Mouse (Mus musculus) lung, embryonic 15.5 days (tissue): ENCODE measurements at regions not wholly inside any gene's neighbourhood (a gene's known extent, or its start where the extent isn't known, plus 50 kb on each side); places are given as distances from the start of the nearest gene placed in this dataset.

ENCODE experiments used
- ATAC-seq: fragments of 200-750 bp; cut with Nextera tagmentation; 2 replicates; pipeline ENCODE4 v1.8.0; 2017; ENCODE audit warnings: moderate number of reproducible peaks, borderline replicate concordance; ENCODE audit not compliant: low FRiP score, low TSS enrichment; ENCODE audit errors: extremely low read depth
- H3K27ac ChIP-seq: fragments of 300-500 bp; sonication (generic); 2 replicates; pipeline ENCODE4 v1.5.1; 2015; ENCODE audit warnings: moderate library complexity, mild to moderate bottlenecking, inconsistent platforms
- H3K27me3 ChIP-seq: fragments of 300-500 bp; sonication (generic); 2 replicates; pipeline ENCODE4 v1.6.1; 2015; ENCODE audit warnings: inconsistent platforms
- H3K36me3 ChIP-seq: fragments of 300-500 bp; sonication (generic); 2 replicates; pipeline ENCODE4 v1.6.1; 2015; ENCODE audit warnings: inconsistent platforms
- H3K4me1 ChIP-seq: fragments of 300-500 bp; sonication (generic); 2 replicates; pipeline ENCODE4 v1.6.1; 2015; ENCODE audit warnings: inconsistent platforms
- H3K4me2 ChIP-seq: fragments of 300-500 bp; sonication (generic); 2 replicates; pipeline ENCODE4 v1.6.1; 2015; ENCODE audit warnings: inconsistent platforms, mild to moderate bottlenecking, moderate library complexity
- H3K4me3 ChIP-seq: fragments of 300-500 bp; sonication (generic); 2 replicates; pipeline ENCODE4 v1.5.1; 2015; ENCODE audit warnings: mild to moderate bottlenecking, inconsistent platforms
- H3K9ac ChIP-seq: fragments of 300-500 bp; sonication (generic); 2 replicates; pipeline ENCODE4 v1.6.1; 2015; ENCODE audit warnings: inconsistent platforms
- H3K9me3 ChIP-seq: fragments of 300-500 bp; sonication (generic); 2 replicates; pipeline ENCODE4 v1.6.1; 2016; ENCODE audit warnings: inconsistent platforms
- WGBS: fragments of 180-500 bp; shearing (Covaris S2); methylation state at CpG from one replicate; pipeline ENCODE4 v1.1.7; 2015; 5-methylcytosine and 5-hydroxymethylcytosine counted together

- Histone ChIP-seq H3K4me2 (no peak overlapping the region), H3K4me1 (no peaks in the 10 kb centered on the region), H3K9ac (no peak overlapping the region), H3K9me3 (no peaks in the 10 kb centered on the region), H3K36me3 (no peaks in the 10 kb centered on the region), H3K4me3 (no peak overlapping the region), H3K27ac (no peak overlapping the region), H3K27me3 (no peaks in the 10 kb centered on the region)
- WGBS = 79% methylated on average over 7 of the region's 7 CpGs
- ATAC-seq = no peak
Measured at GRCm38 (mm10) chr8:90762390-90762789, 54.8 kb downstream of the Gm19935 start.

- no peak overlapping the region for H3K4me3 ChIP-seq
- H3K36me3 ChIP-seq = no peaks in the 10 kb centered on the region
- no peak overlapping the region for H3K4me2 ChIP-seq
- no peaks in the 10 kb centered on the region for H3K4me1 ChIP-seq
- no peak overlapping the region for H3K9ac ChIP-seq
- WGBS = 90% methylated on average over 5 of the region's 5 CpGs
- no peak overlapping the region for H3K27ac ChIP-seq
- H3K27me3 ChIP-seq = no peaks in the 10 kb centered on the region
- no peak for ATAC-seq
- H3K9me3 ChIP-seq = no peaks in the 10 kb centered on the region
Measured at GRCm38 (mm10) chr8:90761947-90762346, 55.2 kb downstream of the Gm19935 start.

GRCm38 (mm10) chr8:90761446-90761845, 55.7 kb downstream of the Gm19935 start:
- H3K4me3 ChIP-seq = no peak overlapping the region
- no peaks in the 10 kb centered on the region for H3K36me3 ChIP-seq
- no peak for ATAC-seq
- 85% methylated on average over 4 of the region's 4 CpGs for WGBS
- no peaks in the 10 kb centered on the region for H3K9me3 ChIP-seq
- H3K27me3 ChIP-seq = no peaks in the 10 kb centered on the region
- H3K4me2 ChIP-seq = no peak overlapping the region
- H3K9ac ChIP-seq = no peak overlapping the region
- H3K27ac ChIP-seq = no peak overlapping the region
- no peaks in the 10 kb centered on the region for H3K4me1 ChIP-seq

GRCm38 (mm10) chr8:90759531-90759930, 57.7 kb downstream of the Gm19935 start:
- no peaks in the 10 kb centered on the region for H3K27me3 ChIP-seq
- H3K4me3 ChIP-seq = no peak overlapping the region
- ATAC-seq = no peak
- no peaks in the 10 kb centered on the region for H3K4me1 ChIP-seq
- H3K36me3 ChIP-seq = no peaks in the 10 kb centered on the region
- no peak overlapping the region for H3K4me2 ChIP-seq
- H3K9me3 ChIP-seq = no peaks in the 10 kb centered on the region
- H3K27ac ChIP-seq = no peak overlapping the region
- H3K9ac ChIP-seq = no peak overlapping the region
- WGBS = 73% methylated on average over 9 of the region's 9 CpGs

GRCm38 (mm10) chr8:90755020-90755419, 62.2 kb downstream of the Gm19935 start:
- Histone ChIP-seq H3K9me3 (no peaks in the 10 kb centered on the region), H3K27ac (no peak overlapping the region), H3K36me3 (no peaks in the 10 kb centered on the region), H3K9ac (no peak overlapping the region), H3K4me3 (no peak overlapping the region), H3K27me3 (no peaks in the 10 kb centered on the region), H3K4me2 (no peak overlapping the region), H3K4me1 (no peaks in the 10 kb centered on the region)
- WGBS = 74% methylated on average over 4 of the region's 4 CpGs
- ATAC-seq = no peak

GRCm38 (mm10) chr8:90743546-90743945, 73.6 kb downstream of the Gm19935 start:
- Histone ChIP-seq H3K4me3 (no peak overlapping the region), H3K4me1 (no peaks in the 10 kb centered on the region), H3K27me3 (no peaks in the 10 kb centered on the region), H3K4me2 (no peak overlapping the region), H3K36me3 (no peaks in the 10 kb centered on the region), H3K9me3 (no peaks in the 10 kb centered on the region), H3K9ac (no peak overlapping the region), H3K27ac (no peak overlapping the region)
- WGBS = 84% methylated on average over 2 of the region's 2 CpGs
- ATAC-seq = no peak

GRCm38 (mm10) chr8:90740963-90741733, 76.0 kb downstream of the Gm19935 start:
- no peak overlapping the region for H3K4me3 ChIP-seq
- 46% methylated on average over 9 of the region's 9 CpGs for WGBS

GRCm38 (mm10) chr8:90740302-90740962, 76.8 kb downstream of the Gm19935 start:
- no peaks in the 10 kb centered on the region for H3K27me3 ChIP-seq
- no peak for ATAC-seq
- no peaks in the 10 kb centered on the region for H3K36me3 ChIP-seq
- H3K9me3 ChIP-seq = no peaks in the 10 kb centered on the region
- H3K4me3 ChIP-seq = no peak overlapping the region
- no peak overlapping the region for H3K9ac ChIP-seq
- WGBS = 65% methylated on average over 2 of the region's 2 CpGs
- no peaks in the 10 kb centered on the region for H3K4me1 ChIP-seq
- no peak overlapping the region for H3K4me2 ChIP-seq
- no peak overlapping the region for H3K27ac ChIP-seq

More at GRCm38 (mm10) chr8:90740963-90741733, 76.0 kb downstream of the Gm19935 start:
- Histone ChIP-seq H3K27me3 (no peaks in the 10 kb centered on the region), H3K9me3 (no peaks in the 10 kb centered on the region), H3K36me3 (no peaks in the 10 kb centered on the region), H3K4me1 (no peaks in the 10 kb centered on the region), H3K27ac (no peak overlapping the region), H3K4me2 (no peak overlapping the region), H3K9ac (no peak overlapping the region)
- no peak for ATAC-seq

GRCm38 (mm10) chr8:90728011-90728410, 89.2 kb downstream of the Gm19935 start:
- H3K36me3 ChIP-seq = no peaks in the 10 kb centered on the region
- H3K4me1 ChIP-seq = no peaks in the 10 kb centered on the region
- H3K9ac ChIP-seq = no peak overlapping the region
- H3K27ac ChIP-seq = no peak overlapping the region
- no peaks in the 10 kb centered on the region for H3K27me3 ChIP-seq
- no peaks in the 10 kb centered on the region for H3K9me3 ChIP-seq
- H3K4me2 ChIP-seq = no peak overlapping the region
- H3K4me3 ChIP-seq = no peak overlapping the region
- ATAC-seq = no peak
- 30% methylated on average over 1 of the region's 1 CpGs for WGBS

GRCm38 (mm10) chr8:90725188-90725587, 92.0 kb downstream of the Gm19935 start:
- Histone ChIP-seq H3K36me3 (no peaks in the 10 kb centered on the region), H3K9ac (no peak overlapping the region), H3K9me3 (no peaks in the 10 kb centered on the region), H3K4me2 (no peak overlapping the region), H3K27me3 (no peaks in the 10 kb centered on the region), H3K27ac (no peak overlapping the region), H3K4me1 (no peaks in the 10 kb centered on the region), H3K4me3 (no peak overlapping the region)
- ATAC-seq = no peak
- 81% methylated on average over 5 of the region's 5 CpGs for WGBS

- 22% methylated on average over 3 of the region's 3 CpGs for WGBS
- no peak for ATAC-seq
Measured at GRCm38 (mm10) chr8:90716436-90716835, 100.8 kb downstream of the Gm19935 start.

GRCm38 (mm10) chr8:90708524-90708923, 108.7 kb downstream of the Gm19935 start:
- H3K36me3 ChIP-seq = no peaks in the 10 kb centered on the region
- H3K9ac ChIP-seq = no peak overlapping the region
- H3K9me3 ChIP-seq = no peaks in the 10 kb centered on the region
- 15% methylated on average over 5 of the region's 5 CpGs for WGBS
- no peak overlapping the region for H3K4me2 ChIP-seq
- no peak for ATAC-seq
- no peaks in the 10 kb centered on the region for H3K27me3 ChIP-seq
- H3K4me3 ChIP-seq = no peak overlapping the region
- H3K4me1 ChIP-seq = no peaks in the 10 kb centered on the region
- no peak overlapping the region for H3K27ac ChIP-seq

More at GRCm38 (mm10) chr8:90716436-90716835, 100.8 kb downstream of the Gm19935 start:
- no peaks in the 10 kb centered on the region for H3K9me3 ChIP-seq
- no peaks in the 10 kb centered on the region for H3K27me3 ChIP-seq
- H3K4me3 ChIP-seq = no peak overlapping the region
- no peak overlapping the region for H3K27ac ChIP-seq
- H3K36me3 ChIP-seq = no peaks in the 10 kb centered on the region
- no peak overlapping the region for H3K9ac ChIP-seq
- no peak overlapping the region for H3K4me2 ChIP-seq
- no peaks in the 10 kb centered on the region for H3K4me1 ChIP-seq
